Mouse (Mus musculus) heart, adult 2 months (tissue): ENCODE data around the gene Olfr963. TPM values are rescaled to one million over a fixed set of nuclear protein-coding genes. Genes with fewer than 3 reads are reported as not detected.
"Not testable (repeated sequence)": the region's sequence is repeated elsewhere in the genome, so short reads cannot be mapped to it uniquely, and the experiment has no call there.

Source experiments
- DNase-seq, 2 experiments: peaks; one replicate each; pipeline ENCODE4 v3.0.0; 2021
- H3K27ac ChIP-seq: fragments of 200-600 bp; 2 replicates; pipeline ENCODE4 v1.8.1; 2022
- H3K27me3 ChIP-seq: fragments of 200-500 bp; 2 replicates; pipeline ENCODE4 v1.6.1; 2012; ENCODE audit warnings: mild to moderate bottlenecking, low read length, inconsistent platforms, mixed read lengths; ENCODE audit not compliant: control insufficient read depth, insufficient read depth
- H3K36me3 ChIP-seq: fragments of 200-500 bp; 2 replicates; pipeline ENCODE4 v1.6.1; 2012; ENCODE audit warnings: low read length, inconsistent platforms; ENCODE audit not compliant: control insufficient read depth, insufficient read depth
- H3K4me1 ChIP-seq: fragments of 200-500 bp; 2 replicates; pipeline ENCODE4 v1.6.1; 2011; ENCODE audit warnings: low read length; ENCODE audit not compliant: control insufficient read depth, insufficient read depth
- H3K4me3 ChIP-seq: fragments of 200-600 bp; 2 replicates; pipeline ENCODE4 v1.8.1; 2022
- H3K79me2 ChIP-seq: fragments of 200-500 bp; replicated peaks from 2 replicates; pipeline ENCODE4 v1.6.1; 2012; ENCODE audit warnings: mild to moderate bottlenecking, inconsistent platforms, low read length, moderate library complexity, mixed read lengths; ENCODE audit not compliant: control insufficient read depth, insufficient read depth
- H3K9ac ChIP-seq: fragments of 200-500 bp; 2 replicates; pipeline ENCODE4 v1.6.1; 2012; ENCODE audit warnings: low read depth, mild to moderate bottlenecking, control low read depth, inconsistent platforms, low read length, mixed read lengths
- CTCF ChIP-seq: fragments of 200-600 bp; IDR thresholded peaks from 2 replicates; pipeline ENCODE4 v1.8.1; 2022; ENCODE audit warnings: antibody characterized with exemption, mild to moderate bottlenecking, moderate library complexity
- EP300 ChIP-seq: fragments of 200-500 bp; IDR thresholded peaks from 2 replicates; pipeline ENCODE4 v1.6.1; 2011; ENCODE audit warnings: low read depth, low read length, control low read depth; ENCODE audit not compliant: insufficient read depth
- POLR2A ChIP-seq: fragments of 200-500 bp; IDR thresholded peaks from 2 replicates; pipeline ENCODE4 v1.6.1; 2011; ENCODE audit warnings: mild to moderate bottlenecking, low read depth, low read length, control low read depth; ENCODE audit not compliant: insufficient read depth
- WGBS: fragments of 180-500 bp; shearing (Covaris S2); methylation state at CpG from one replicate; pipeline ENCODE4 v1.1.7; 2018; 5-methylcytosine and 5-hydroxymethylcytosine counted together
- intact Hi-C: fragments of 180-260 bp; cut with DNase I; formaldehyde crosslinking; loops from one replicate; pipeline ENCODE4 v1.15.1; 2025
- polyA plus RNA-seq: library from polyadenylated mRNA; depleted of rRNA; stranded (reverse); fragments of >200 nt; gene quantifications from 2 replicates; pipeline ENCODE4 v1.2.3, GENCODE M21; 2012
- total RNA-seq, 2 experiments: library from RNA; stranded (reverse); gene quantifications; 2 replicates each; pipeline ENCODE4 v1.2.3; 2021

Olfr963 gene
- total and polyA plus RNA-seq, 3 experiments, result not detected

DNA sequence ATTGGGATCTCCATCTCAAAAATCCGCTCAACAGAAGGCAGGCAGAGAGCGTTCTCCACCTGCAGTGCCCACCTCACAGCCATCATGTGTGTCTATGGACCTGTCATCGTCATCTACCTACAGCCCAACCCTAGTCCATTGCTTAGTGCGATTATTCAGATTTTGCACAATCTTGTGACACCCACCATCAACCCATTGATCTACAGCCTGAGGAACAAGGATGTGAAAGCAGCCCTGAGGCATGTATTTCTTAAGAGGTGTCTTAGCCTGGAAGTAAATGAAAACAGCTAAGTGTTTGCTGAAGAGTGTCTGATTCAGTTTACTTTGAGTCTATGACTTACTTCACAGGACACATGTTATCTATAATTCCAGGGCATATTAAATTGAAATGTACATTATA is 19.6 kb upstream of the Olfr963 start:
- DNase-seq, result no peak
- no peaks in the 10 kb centered on the region for H3K79me2 ChIP-seq
- TF ChIP-seq CTCF (no peak), EP300 (no peak)
- H3K27me3 ChIP-seq, result no peaks in the 10 kb centered on the region
- H3K9ac ChIP-seq, result no peak overlapping the region
- H3K4me3 ChIP-seq, result no peak overlapping the region
- intact Hi-C loops, result no loop called here
- H3K36me3 ChIP-seq, result no peaks in the 10 kb centered on the region
- H3K4me1 ChIP-seq, result no peaks in the 10 kb centered on the region
- WGBS, result 82% methylated on average over 4 of the region's 4 CpGs
- no peak overlapping the region for H3K27ac ChIP-seq

DNA sequence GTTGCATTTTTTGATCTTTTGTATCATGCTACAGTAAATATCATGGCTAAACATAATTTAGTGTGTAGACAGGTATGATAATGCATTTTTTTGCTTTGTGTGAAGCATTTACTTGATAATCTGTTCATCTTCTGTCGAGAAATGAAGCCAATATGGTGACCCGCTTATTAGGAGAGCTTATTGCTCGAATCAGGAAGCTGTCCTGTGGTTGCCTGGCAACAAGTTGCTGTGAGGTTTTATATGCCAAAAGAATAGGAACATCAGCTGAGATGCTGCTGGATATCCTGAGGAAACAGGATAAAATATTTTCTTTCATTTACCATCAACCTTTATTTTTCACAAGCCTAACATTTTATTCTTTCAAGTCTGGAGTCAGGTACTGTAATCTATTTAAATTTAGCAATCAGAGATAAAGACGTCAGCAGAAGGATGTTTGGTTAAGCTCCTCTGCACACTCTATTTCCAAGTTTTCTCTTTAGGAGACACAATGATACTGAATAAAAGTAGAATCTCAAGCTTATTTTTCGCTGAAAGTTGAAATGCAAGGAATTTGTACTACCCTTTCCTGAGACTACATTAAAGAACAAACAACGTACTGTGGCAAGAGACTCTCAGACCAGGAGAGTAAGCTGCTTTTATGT is 12.1 kb upstream of the Olfr963 start:
- WGBS, result 39% methylated on average over 6 of the region's 6 CpGs
- no peaks in the 10 kb centered on the region for H3K36me3 ChIP-seq
- H3K9ac ChIP-seq, result no peak overlapping the region
- no peaks in the 10 kb centered on the region for H3K27me3 ChIP-seq
- H3K27ac ChIP-seq, result no peak overlapping the region
- TF ChIP-seq CTCF, result no peak
- TF ChIP-seq EP300, result no peak
- TF ChIP-seq POLR2A, result no peak
- intact Hi-C loops, result no loop called here
- H3K4me3 ChIP-seq, result no peak overlapping the region
- no peak for DNase-seq
- no peaks in the 10 kb centered on the region for H3K4me1 ChIP-seq
- H3K79me2 ChIP-seq, result no peaks in the 10 kb centered on the region

- Histone ChIP-seq H3K4me1 (no peaks in the 10 kb centered on the region), H3K4me3 (no peak overlapping the region), H3K27me3 (no peaks in the 10 kb centered on the region), H3K9ac (no peak overlapping the region), H3K27ac (no peak overlapping the region), H3K36me3 (no peaks in the 10 kb centered on the region), H3K79me2 (no peaks in the 10 kb centered on the region)
- WGBS, result 60% methylated on average over 2 of the region's 2 CpGs
- TF ChIP-seq POLR2A, result no peak
- no peak for TF ChIP-seq CTCF
- TF ChIP-seq EP300, result no peak
- DNase-seq, result no peak
- intact Hi-C loops, result no loop called here
These were observed 2.7 kb downstream of the Olfr963 start for GRCm38 (mm10) chr9:39669723-39670122.

GRCm38 (mm10) chr9:39674820-39675219 is 7.8 kb downstream of the Olfr963 start:
- Histone ChIP-seq H3K4me3 (no peak overlapping the region), H3K27me3 (no peaks in the 10 kb centered on the region), H3K9ac (no peak overlapping the region), H3K36me3 (no peaks in the 10 kb centered on the region), H3K4me1 (no peaks in the 10 kb centered on the region), H3K79me2 (no peaks in the 10 kb centered on the region), H3K27ac (no peak overlapping the region)
- intact Hi-C loops, result no loop called here
- 71% methylated on average over 2 of the region's 2 CpGs for WGBS
- no peak for TF ChIP-seq POLR2A
- TF ChIP-seq EP300, result no peak
- TF ChIP-seq CTCF, result no peak
- DNase-seq, result no peak

DNA sequence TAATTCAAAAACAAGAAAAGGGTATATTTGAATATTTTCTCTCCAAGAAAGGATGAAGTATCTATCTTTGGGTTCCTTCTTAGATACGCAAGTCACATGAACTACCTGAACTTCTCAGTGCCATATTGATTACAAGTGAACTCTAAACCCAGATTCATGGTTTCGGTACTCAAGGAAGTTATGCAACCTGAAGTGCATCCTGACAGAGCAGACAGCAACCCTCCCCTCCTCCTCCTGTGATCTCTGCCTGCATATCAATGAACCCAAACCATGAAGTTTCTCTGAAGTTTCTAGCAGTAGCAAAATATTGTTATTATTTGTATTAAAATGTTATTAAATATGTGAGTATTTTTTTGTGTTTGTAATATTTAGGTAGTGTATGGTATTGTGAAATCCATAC is 11.6 kb downstream of the Olfr963 start:
- no peaks in the 10 kb centered on the region for H3K4me1 ChIP-seq
- 84% methylated on average over 2 of the region's 2 CpGs for WGBS
- no peak for TF ChIP-seq EP300

GRCm38 (mm10) chr9:39679280-39679679 is 12.3 kb downstream of the Olfr963 start:
- H3K27me3 ChIP-seq, result no peaks in the 10 kb centered on the region
- WGBS, result 53% methylated on average over 2 of the region's 2 CpGs
- H3K4me1 ChIP-seq, result no peaks in the 10 kb centered on the region
- no peak overlapping the region for H3K9ac ChIP-seq
- no peaks in the 10 kb centered on the region for H3K79me2 ChIP-seq
- intact Hi-C loops, result no loop called here
- H3K4me3 ChIP-seq, result no peak overlapping the region
- no peak for TF ChIP-seq POLR2A
- TF ChIP-seq EP300, result no peak
- no peak for TF ChIP-seq CTCF
- H3K36me3 ChIP-seq, result no peaks in the 10 kb centered on the region
- H3K27ac ChIP-seq, result no peak overlapping the region
- DNase-seq, result no peak

More for the DNA sequence above, 11.6 kb downstream of the Olfr963 start:
- H3K36me3 ChIP-seq, result no peaks in the 10 kb centered on the region
- no peaks in the 10 kb centered on the region for H3K79me2 ChIP-seq
- H3K4me3 ChIP-seq, result no peak overlapping the region
- no peak overlapping the region for H3K27ac ChIP-seq
- no peak overlapping the region for H3K9ac ChIP-seq
- no peak for DNase-seq
- no peaks in the 10 kb centered on the region for H3K27me3 ChIP-seq
- intact Hi-C loops, result no loop called here

- H3K4me1 ChIP-seq, H3K27me3 ChIP-seq, H3K9ac ChIP-seq, H3K4me3 ChIP-seq, H3K36me3 ChIP-seq, H3K27ac ChIP-seq, DNase-seq, intact Hi-C loops, H3K79me2 ChIP-seq: not testable (repeated sequence)
- 76% methylated on average over 8 of the region's 8 CpGs for WGBS
These were observed 34.1 kb downstream of the Olfr963 start for GRCm38 (mm10) chr9:39701123-39701522.
